Mouse (Mus musculus): ENCODE results near the gene Prss33.

GRCm38 (mm10) chr17:23802746-23803365 is 33.0 kb downstream of the Prss33 start:
- TF ChIP-seq CTCF (IDR thresholded peaks at IDR 0.05; ENCODE audit: control insufficient read depth, insufficient read depth, low read length) (no peak; the same call in 1 of the 2 replicates), POLR2A (IDR thresholded peaks at IDR 0.05; ENCODE audit: borderline replicate concordance, control insufficient read depth, low read depth, low read length) (peak; percentile 92; the same call in 1 of the 2 replicates)
